Mouse (Mus musculus) thymus, adult 2 months (tissue): ENCODE results near the gene Mettl7a2. TPM values are rescaled to one million over a fixed set of nuclear protein-coding genes. Genes with fewer than 3 reads are reported as not detected.
"Not testable (repeated sequence)": the region's sequence is repeated elsewhere in the genome, so short reads cannot be mapped to it uniquely, and the experiment has no call there.

ENCODE experiments used
- DNase-seq: peaks from one replicate; pipeline ENCODE4 v3.0.0; 2021
- H3K27ac ChIP-seq: fragments of 200-500 bp; 2 replicates; pipeline ENCODE4 v1.5.1; 2012; ENCODE audit warnings: low read length, control low read depth; ENCODE audit not compliant: control insufficient read depth, insufficient read depth
- H3K27me3 ChIP-seq: fragments of 200-500 bp; 2 replicates; pipeline ENCODE4 v1.6.1; 2012; ENCODE audit warnings: mild to moderate bottlenecking, low read length, moderate library complexity, mixed read lengths; ENCODE audit not compliant: control insufficient read depth, insufficient read depth
- H3K36me3 ChIP-seq: fragments of 200-500 bp; 2 replicates; pipeline ENCODE4 v1.6.1; 2012; ENCODE audit warnings: mild to moderate bottlenecking, low read length, moderate library complexity; ENCODE audit not compliant: control insufficient read depth, insufficient read depth
- H3K4me1 ChIP-seq: fragments of 200-500 bp; replicated peaks from 2 replicates; pipeline ENCODE4 v1.6.1; 2012; ENCODE audit warnings: low read length; ENCODE audit not compliant: control insufficient read depth, insufficient read depth
- H3K4me3 ChIP-seq: fragments of 200-500 bp; 2 replicates; pipeline ENCODE4 v1.5.1; 2012; ENCODE audit warnings: mild to moderate bottlenecking, low read length, control low read depth, moderate library complexity; ENCODE audit not compliant: control insufficient read depth, insufficient read depth
- CTCF ChIP-seq: fragments of 200-500 bp; IDR thresholded peaks from 2 replicates; pipeline ENCODE4 v1.5.1; 2012; ENCODE audit warnings: mild to moderate bottlenecking, control low read depth, low read length, moderate library complexity, borderline replicate concordance; ENCODE audit not compliant: control insufficient read depth, poor library complexity, insufficient read depth; ENCODE audit errors: extremely low read depth
- POLR2A ChIP-seq: fragments of 200-500 bp; IDR thresholded peaks from 2 replicates; pipeline ENCODE4 v1.6.1; 2012; ENCODE audit warnings: mild to moderate bottlenecking, low read length, control low read depth, moderate library complexity; ENCODE audit not compliant: control insufficient read depth, poor library complexity, insufficient read depth; ENCODE audit errors: extremely low read depth
- WGBS: fragments of 180-500 bp; shearing (Covaris S2); methylation state at CpG from one replicate; pipeline ENCODE4 v1.1.7; 2018; 5-methylcytosine and 5-hydroxymethylcytosine counted together
- polyA plus RNA-seq: library from polyadenylated mRNA; depleted of rRNA; stranded (reverse); fragments of >200 nt; gene quantifications from 2 replicates; pipeline ENCODE4 v1.2.3, GENCODE M21; 2012

Gene Mettl7a2
- polyA plus RNA-seq, 1 experiment, result not detected

- Histone ChIP-seq H3K27ac (no peak overlapping the region), H3K4me1 (no peaks in the 10 kb centered on the region), H3K27me3 (no peaks in the 10 kb centered on the region), H3K4me3 (no peak overlapping the region), H3K36me3 (no peaks in the 10 kb centered on the region)
- WGBS, result 98% methylated on average over 5 of the region's 5 CpGs
- TF ChIP-seq CTCF (no peak), POLR2A (no peak)
- DNase-seq, result no peak
These were observed 38.4 kb upstream of the Mettl7a2 start for GRCm38 (mm10) chr15:100314448-100315145.

DNA sequence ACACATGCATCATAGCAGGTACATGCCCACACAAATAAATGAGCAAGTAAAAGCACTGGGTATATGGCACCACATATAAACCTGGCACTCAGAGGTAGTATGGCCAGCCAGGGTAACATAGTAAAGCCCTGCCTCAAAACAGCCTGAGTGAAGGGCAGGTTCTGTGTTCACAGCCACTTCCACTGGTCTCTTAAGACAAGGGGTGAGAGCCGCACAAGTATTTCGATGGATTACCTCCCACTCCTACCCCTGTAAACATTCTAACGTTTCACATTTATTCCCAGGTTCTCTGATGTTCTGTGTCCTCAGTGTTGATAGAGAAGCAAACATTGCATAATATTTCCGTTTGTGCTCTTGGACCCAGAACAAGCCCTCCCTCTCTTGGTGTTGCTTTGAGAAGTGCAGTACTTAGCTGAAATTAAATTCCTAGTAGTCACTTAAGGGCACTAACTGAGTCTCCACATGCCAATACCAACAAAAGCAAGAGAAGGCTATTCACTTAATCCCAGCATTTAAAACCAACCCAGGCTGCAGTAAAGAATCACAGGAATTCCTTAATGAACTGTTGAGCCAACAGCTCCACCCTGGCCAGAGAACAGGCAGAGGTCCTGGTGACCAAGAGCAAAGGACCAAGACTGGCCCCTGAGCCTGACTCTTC, 34.9 kb upstream of the Mettl7a2 start:
- H3K36me3 ChIP-seq, H3K27me3 ChIP-seq, H3K4me3 ChIP-seq, H3K27ac ChIP-seq, H3K4me1 ChIP-seq, DNase-seq: not testable (repeated sequence)
- WGBS, result 86% methylated on average over 4 of the region's 4 CpGs

DNA sequence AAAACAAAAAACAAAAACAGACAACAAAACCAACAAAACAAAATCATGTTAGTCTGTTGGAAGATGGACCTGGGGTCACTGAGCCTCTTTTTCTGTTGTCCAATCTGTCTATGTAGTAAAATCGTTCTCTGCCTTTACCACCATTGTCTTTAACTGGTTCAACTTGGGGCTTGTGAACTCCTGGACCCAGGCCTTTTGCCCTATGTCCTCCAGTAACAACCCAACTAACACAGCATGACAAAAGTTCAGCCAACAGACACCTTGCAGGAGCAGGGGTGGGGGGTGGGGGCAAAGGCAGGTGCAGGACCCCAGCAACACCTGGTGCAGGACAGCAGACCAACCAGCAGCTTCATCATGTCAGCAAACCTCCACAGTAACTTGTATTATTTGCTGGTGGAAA, 33.1 kb upstream of the Mettl7a2 start:
- Histone ChIP-seq H3K4me3 (no peak overlapping the region), H3K27ac (no peak overlapping the region), H3K27me3 (no peaks in the 10 kb centered on the region), H3K36me3 (no peaks in the 10 kb centered on the region), H3K4me1 (no peaks in the 10 kb centered on the region)
- TF ChIP-seq CTCF (no peak), POLR2A (no peak)
- DNase-seq, result no peak
- WGBS, result 97% methylated on average over 1 of the region's 1 CpGs

DNA sequence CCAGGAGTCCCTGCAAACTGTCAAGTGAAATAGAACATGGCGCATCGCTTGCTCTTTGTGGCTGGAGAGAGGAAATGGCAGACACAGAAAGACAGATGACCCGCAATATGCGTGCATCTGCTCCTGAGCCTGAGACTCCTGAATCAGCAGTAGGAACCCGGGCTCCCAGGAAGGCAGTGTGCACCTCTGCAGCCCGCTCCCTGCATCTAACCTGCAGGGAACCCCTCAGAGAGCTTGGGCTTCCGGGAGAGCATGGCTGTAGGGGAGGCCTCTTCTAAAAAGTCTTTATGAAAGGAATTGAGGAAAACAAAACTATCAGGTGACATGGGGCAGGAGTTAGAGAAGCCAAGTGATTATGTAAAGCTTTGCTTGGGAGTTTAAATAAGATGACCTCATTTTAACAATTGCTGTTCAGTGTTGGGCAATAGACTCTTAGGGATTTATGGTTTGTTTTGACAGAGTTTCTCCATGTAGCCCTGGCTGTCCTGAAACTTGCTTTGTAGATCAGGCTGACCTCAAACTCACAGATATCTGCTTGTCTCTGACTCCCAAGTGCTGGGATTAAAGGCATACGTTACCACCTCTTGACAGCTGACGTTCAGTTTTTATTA, 32.6 kb upstream of the Mettl7a2 start:
- 83% methylated on average over 9 of the region's 9 CpGs for WGBS
- DNase-seq, result no peak

GRCm38 (mm10) chr15:100321134-100321533, 31.9 kb upstream of the Mettl7a2 start:
- 72% methylated on average over 5 of the region's 5 CpGs for WGBS
- no peaks in the 10 kb centered on the region for H3K4me1 ChIP-seq

More for the DNA sequence above, 32.6 kb upstream of the Mettl7a2 start:
- Histone ChIP-seq H3K4me1 (no peaks in the 10 kb centered on the region), H3K36me3 (no peaks in the 10 kb centered on the region), H3K27me3 (no peaks in the 10 kb centered on the region), H3K4me3 (no peak overlapping the region), H3K27ac (no peak overlapping the region)
- TF ChIP-seq POLR2A (no peak), CTCF (no peak)

GRCm38 (mm10) chr15:100324021-100324591, 28.9 kb upstream of the Mettl7a2 start:
- Histone ChIP-seq H3K36me3 (no peaks in the 10 kb centered on the region), H3K4me3 (no peak overlapping the region), H3K4me1 (no peaks in the 10 kb centered on the region), H3K27me3 (no peaks in the 10 kb centered on the region), H3K27ac (no peak overlapping the region)
- TF ChIP-seq POLR2A (no peak), CTCF (no peak)
- DNase-seq, result no peak
- 92% methylated on average over 12 of the region's 12 CpGs for WGBS

More at GRCm38 (mm10) chr15:100321134-100321533, 31.9 kb upstream of the Mettl7a2 start:
- TF ChIP-seq CTCF (no peak), POLR2A (no peak)
- Histone ChIP-seq H3K27me3 (no peaks in the 10 kb centered on the region), H3K27ac (no peak overlapping the region), H3K36me3 (no peaks in the 10 kb centered on the region), H3K4me3 (no peak overlapping the region)
- DNase-seq, result no peak

- 94% methylated on average over 3 of the region's 3 CpGs for WGBS
- no peak overlapping the region for H3K27ac ChIP-seq
- H3K36me3 ChIP-seq, result no peaks in the 10 kb centered on the region
- TF ChIP-seq CTCF (no peak), POLR2A (no peak)
- no peaks in the 10 kb centered on the region for H3K4me1 ChIP-seq
- H3K27me3 ChIP-seq, result no peaks in the 10 kb centered on the region
- DNase-seq, result no peak
- H3K4me3 ChIP-seq, result no peak overlapping the region
These were observed 27.8 kb upstream of the Mettl7a2 start for GRCm38 (mm10) chr15:100325235-100325634.

DNA sequence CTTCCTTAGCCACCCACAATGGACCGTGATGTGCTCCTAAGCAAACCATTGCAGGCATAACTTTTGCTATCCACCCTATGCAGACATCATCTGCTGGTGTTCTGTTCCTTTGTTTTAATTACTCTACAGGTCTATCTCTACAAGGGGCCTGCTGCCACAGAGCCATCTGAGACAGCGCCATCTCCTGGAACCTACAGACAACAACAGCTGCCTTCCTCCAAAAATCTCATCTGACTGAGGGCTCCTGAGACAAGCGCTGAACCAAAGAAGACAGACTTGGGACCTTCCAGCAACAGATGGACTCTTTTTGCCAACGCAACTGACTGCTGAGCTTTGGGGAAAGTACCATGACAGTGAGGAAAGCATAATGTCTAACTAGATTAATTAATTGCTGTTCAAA, 24.9 kb upstream of the Mettl7a2 start:
- not testable (repeated sequence) for H3K4me1 ChIP-seq, H3K36me3 ChIP-seq, DNase-seq, H3K4me3 ChIP-seq, H3K27me3 ChIP-seq, H3K27ac ChIP-seq
- 90% methylated on average over 4 of the region's 4 CpGs for WGBS

GRCm38 (mm10) chr15:100329336-100329735, 23.7 kb upstream of the Mettl7a2 start:
- not testable (repeated sequence) for H3K4me1 ChIP-seq, H3K27me3 ChIP-seq, H3K36me3 ChIP-seq, H3K27ac ChIP-seq, H3K4me3 ChIP-seq, DNase-seq
- WGBS, result 98% methylated on average over 10 of the region's 10 CpGs
